Mouse (Mus musculus) midbrain, embryonic 10.5 days (tissue): ENCODE results near the gene Unc13a. TPM values are rescaled to one million over a fixed set of nuclear protein-coding genes. Genes with fewer than 3 reads are reported as not detected.
"Not testable (repeated sequence)": the region's sequence is repeated elsewhere in the genome, so short reads cannot be mapped to it uniquely, and the experiment has no call there.

ENCODE experiments used
- DNase-seq: peaks from one replicate; pipeline ENCODE4 v3.0.0-alpha.2; 2017; ENCODE audit warnings: low spot score
- H3K27ac ChIP-seq: fragments of 300-500 bp; sonication (generic); replicated peaks from 2 replicates; pipeline ENCODE4 v1.5.1; 2016; ENCODE audit warnings: mild to moderate bottlenecking
- H3K27me3 ChIP-seq: fragments of 300-500 bp; sonication (generic); 2 replicates; pipeline ENCODE4 v1.6.1; 2016; ENCODE audit warnings: low read depth, mild to moderate bottlenecking; ENCODE audit not compliant: poor library complexity, severe bottlenecking
- H3K36me3 ChIP-seq: fragments of 300-500 bp; sonication (generic); 2 replicates; pipeline ENCODE4 v1.6.1; 2016; ENCODE audit warnings: mild to moderate bottlenecking, moderate library complexity
- H3K4me1 ChIP-seq: fragments of 300-500 bp; sonication (generic); 2 replicates; pipeline ENCODE4 v1.6.1; 2016
- H3K4me3 ChIP-seq: fragments of 300-500 bp; sonication (generic); 2 replicates; pipeline ENCODE4 v1.5.1; 2016; ENCODE audit warnings: mild to moderate bottlenecking, moderate library complexity
- H3K9me3 ChIP-seq: fragments of 300-500 bp; sonication (generic); replicated peaks from 2 replicates; pipeline ENCODE4 v1.6.1; 2016; ENCODE audit warnings: mild to moderate bottlenecking
- WGBS: fragments of 180-500 bp; shearing (Covaris S2); methylation state at CpG from one replicate; pipeline ENCODE4 v1.1.7; 2016; 5-methylcytosine and 5-hydroxymethylcytosine counted together
- polyA plus RNA-seq: library from polyadenylated mRNA; unstranded; fragments of >200 nt; fragmentation: Nextera tagmentation; extraction: Ambion mirVana; gene quantifications from 2 replicates; pipeline ENCODE4 v1.2.1, GENCODE M21; 2016

Unc13a gene
- polyA plus RNA-seq, result 4.6 and 8.1 TPM in 2 replicates

DNA sequence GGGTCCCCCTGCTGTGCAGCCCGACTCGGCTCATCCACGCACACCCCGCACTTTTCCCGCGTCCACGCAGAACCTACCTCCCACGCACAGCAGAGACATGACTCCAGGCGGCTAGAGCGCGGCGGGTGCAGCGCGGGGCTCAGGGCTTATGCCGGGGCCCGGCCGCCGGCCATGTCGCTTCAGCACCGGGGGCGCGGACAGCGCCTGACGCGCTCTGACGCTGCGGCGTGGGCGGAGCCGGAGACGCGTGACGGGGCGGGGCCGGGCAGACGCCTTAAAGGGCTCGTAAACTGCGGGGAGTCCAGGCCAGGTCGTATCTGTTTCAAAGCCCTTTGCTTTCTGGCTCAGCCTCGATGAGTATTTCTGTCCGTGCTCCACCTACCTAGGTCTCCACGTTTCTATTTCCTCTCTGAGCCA lies at the start of gene Unc13a:
Gene Unc13a, minus strand, starts transcription at position 209 of the 417 bp plus-strand sequence.
- Histone ChIP-seq H3K9me3 (no peaks in the 10 kb centered on the region), H3K27me3 (peaks cover 81% of the 10 kb centered on the region), H3K4me3 (peak within 1 kb of the TSS; percentile 78), H3K27ac (peak within 1 kb of the TSS; percentile 79), H3K36me3 (no peaks in the 10 kb centered on the region), H3K4me1 (peaks cover 60% of the 10 kb centered on the region)
- DNase-seq, result peak; percentile 90
- WGBS, result under 1% methylated on average over 42 of the region's 42 CpGs

DNA sequence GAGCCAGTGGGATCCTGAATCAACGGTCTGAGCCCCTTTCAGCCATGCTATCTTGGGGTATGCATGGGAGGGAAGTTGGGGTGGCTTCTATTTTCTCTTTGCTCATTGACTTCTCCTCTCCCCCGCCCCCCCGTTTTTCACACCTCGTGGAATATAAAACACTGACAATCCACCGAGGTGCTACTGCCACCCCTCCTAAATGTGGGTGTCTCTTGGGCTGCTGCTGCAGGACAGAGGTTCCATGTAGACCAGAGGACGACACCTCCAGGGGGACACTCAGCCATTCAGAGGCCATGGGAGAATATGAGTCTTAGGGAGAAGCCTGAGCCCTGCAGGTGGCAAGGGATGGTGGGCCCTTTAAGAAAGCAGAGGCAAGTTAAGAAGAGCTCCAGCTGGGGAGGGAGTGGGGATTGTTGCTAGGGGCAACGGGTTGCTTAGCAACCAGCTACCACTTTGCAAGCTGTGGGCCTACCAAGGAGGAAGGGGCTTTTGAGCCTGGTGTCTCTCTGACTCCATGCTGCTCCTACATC lies 48.4 kb upstream of the Unc13a start:
- WGBS, result 32% methylated on average over 7 of the region's 7 CpGs
- peak overlapping the region; percentile 34 for H3K4me3 ChIP-seq
- DNase-seq, result peak; percentile 91

DNA sequence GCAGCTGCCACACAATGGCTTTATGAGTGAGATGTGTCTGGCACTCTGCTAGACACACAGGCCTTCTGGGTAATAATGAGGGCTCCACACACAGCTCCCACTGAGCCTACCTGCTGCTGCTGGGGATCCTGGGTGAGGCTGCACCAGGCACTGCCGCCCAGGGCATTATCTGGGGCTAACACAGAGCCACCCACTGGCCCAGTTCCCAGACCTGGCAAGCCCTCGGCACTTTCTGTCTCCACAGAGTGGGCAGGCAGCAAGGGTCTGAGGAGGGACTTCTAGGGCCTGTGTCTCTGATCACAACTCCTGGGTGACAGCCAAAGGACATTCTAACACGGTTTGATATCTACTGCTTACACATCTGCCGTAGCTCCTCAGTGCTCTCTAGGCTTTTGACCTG lies 47.7 kb upstream of the Unc13a start:
- Histone ChIP-seq H3K27me3 (peaks cover 13% of the 10 kb centered on the region), H3K27ac (peak overlapping the region; percentile 86), H3K36me3 (peaks cover 24% of the 10 kb centered on the region), H3K4me1 (peaks cover 60% of the 10 kb centered on the region), H3K4me3 (no peak overlapping the region), H3K9me3 (no peaks in the 10 kb centered on the region)
- 72% methylated on average over 4 of the region's 4 CpGs for WGBS
- no peak for DNase-seq

More for the DNA sequence above, 48.4 kb upstream of the Unc13a start:
- Histone ChIP-seq H3K9me3 (no peaks in the 10 kb centered on the region), H3K27me3 (peaks cover 20% of the 10 kb centered on the region), H3K27ac (peak overlapping the region; percentile 86), H3K36me3 (peaks cover 20% of the 10 kb centered on the region), H3K4me1 (peaks cover 64% of the 10 kb centered on the region)

DNA sequence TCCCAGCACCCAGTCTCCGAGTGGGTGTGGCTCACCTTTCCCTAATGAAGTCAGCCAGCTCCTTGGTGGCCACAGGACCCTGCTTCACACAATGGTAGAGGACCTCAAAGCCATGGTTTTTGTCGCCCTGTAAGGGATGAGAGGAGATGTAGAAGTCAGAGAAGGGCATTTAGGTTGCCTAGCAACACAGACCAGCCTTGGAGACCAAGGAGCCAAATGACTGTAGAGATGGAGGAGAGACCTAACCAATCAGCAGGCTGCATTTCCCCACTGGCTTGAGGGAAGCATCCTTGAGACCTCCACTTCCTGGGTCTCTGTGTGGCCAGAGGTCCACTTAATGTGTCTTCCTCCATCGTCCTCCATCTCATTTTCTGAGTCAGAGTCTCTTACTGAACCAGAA lies 46.7 kb upstream of the Unc13a start:
- WGBS, result 31% methylated on average over 3 of the region's 3 CpGs
- Histone ChIP-seq H3K27ac (no peak overlapping the region; the same call in 1 of the 2 replicates), H3K4me3 (no peak overlapping the region), H3K27me3 (peaks cover 5% of the 10 kb centered on the region; the same call in 1 of the 2 replicates), H3K36me3 (peaks cover 24% of the 10 kb centered on the region), H3K4me1 (peaks cover 59% of the 10 kb centered on the region), H3K9me3 (no peaks in the 10 kb centered on the region)
- no peak for DNase-seq

DNA sequence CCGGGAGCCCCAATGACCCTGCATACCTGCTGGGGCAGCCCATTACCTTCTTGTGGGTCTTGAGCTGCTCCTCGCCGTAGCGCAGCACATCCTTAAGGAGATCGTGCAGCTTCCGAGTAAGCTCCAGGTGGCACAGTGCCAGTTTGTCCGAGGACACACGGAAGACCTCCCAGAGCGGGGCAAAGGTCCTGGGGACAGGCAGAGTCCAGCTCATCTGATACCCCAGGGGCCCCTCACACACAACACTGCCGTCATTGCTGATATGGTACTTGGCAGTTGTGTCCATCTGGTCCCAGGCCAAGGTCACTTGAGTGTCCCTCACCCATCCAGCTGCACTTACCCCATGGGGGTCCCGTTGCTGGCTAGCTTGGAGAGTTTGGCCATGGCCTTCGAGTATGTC lies 45.5 kb upstream of the Unc13a start:
- DNase-seq, result no peak
- 92% methylated on average over 12 of the region's 12 CpGs for WGBS
- H3K9me3 ChIP-seq, result no peaks in the 10 kb centered on the region

DNA sequence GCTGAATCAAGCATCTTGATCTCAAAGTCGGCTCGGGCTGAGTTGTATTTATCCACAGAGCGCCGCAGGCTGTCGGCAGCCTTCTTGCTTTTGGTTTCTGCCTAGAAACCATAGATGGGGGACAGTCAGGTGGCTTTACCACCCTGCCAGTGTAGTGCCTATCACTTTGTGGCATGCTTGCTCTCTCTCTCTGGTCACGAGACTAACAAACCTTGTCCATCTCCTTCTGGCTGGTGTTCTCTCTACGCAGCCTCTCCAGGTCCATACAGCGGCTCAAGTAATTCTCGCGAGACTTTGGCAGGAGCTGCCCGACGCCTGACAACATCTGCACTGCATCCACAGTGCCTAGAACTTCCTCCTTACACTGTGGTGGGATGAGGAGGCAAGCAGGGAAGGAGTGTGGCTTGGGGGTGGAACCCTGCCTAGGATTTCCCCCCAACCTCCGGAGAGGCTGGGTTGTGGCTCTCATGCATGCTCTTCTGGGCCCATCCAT lies 45.0 kb upstream of the Unc13a start:
- Histone ChIP-seq H3K27ac (0 out of 2 replicates have a peak overlapping the region, but pooled peaks have one; percentile 6), H3K4me3 (no peak overlapping the region), H3K4me1 (peaks cover 46% of the 10 kb centered on the region), H3K27me3 (peaks cover under 1% of the 10 kb centered on the region; the same call in 1 of the 2 replicates), H3K36me3 (peaks cover 29% of the 10 kb centered on the region), H3K9me3 (no peaks in the 10 kb centered on the region)
- DNase-seq, result no peak
- WGBS, result 87% methylated on average over 13 of the region's 13 CpGs

More for the DNA sequence above, 45.5 kb upstream of the Unc13a start:
- no peaks in the 10 kb centered on the region; the same call in 1 of the 2 replicates for H3K27me3 ChIP-seq
- no peak overlapping the region for H3K4me3 ChIP-seq
- peaks cover 25% of the 10 kb centered on the region for H3K36me3 ChIP-seq
- H3K27ac ChIP-seq, result 0 out of 2 replicates have a peak overlapping the region, but pooled peaks have one; percentile 6
- peaks cover 51% of the 10 kb centered on the region for H3K4me1 ChIP-seq

DNA sequence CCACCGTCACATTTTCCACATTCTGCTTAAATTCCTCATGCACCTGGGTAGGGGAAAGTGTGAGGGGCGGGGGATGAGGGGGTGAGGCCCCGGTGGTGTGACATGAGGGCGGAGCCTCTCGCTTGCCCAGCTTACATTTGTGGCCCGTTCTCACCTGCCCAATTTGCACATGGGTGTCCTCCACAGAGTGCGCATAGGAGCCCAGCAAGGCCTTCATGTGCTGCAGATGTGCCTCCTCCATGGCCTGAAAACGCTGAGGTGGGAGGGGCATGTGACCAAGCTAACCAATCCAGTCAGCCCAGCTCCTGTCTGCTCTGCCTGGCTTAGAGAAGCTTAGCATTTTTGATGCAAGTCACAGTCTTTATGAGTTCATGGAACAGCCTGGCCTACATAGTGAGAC lies 44.0 kb upstream of the Unc13a start:
- no peak for DNase-seq
- WGBS, result 50% methylated on average over 8 of the region's 8 CpGs
- no peak overlapping the region for H3K4me3 ChIP-seq

DNA sequence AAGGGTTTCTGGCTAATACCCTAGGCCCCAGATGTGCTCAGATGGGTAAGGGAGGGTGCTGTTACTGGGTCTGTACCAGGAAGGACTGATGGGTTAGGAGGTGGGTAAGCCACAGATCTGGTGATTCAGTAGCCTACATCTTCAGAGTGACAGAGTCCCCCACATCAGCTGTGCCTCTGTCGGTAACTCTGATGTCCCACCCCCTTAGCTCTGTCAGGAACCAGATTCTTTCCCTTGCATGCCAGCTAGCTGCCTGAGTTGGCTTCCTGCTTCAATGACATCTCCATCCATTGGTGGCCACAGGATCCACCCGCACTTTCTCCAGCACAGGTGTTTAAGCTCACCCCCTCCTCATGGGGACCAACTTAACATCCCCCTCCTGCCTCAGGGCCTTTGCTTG lies 40.0 kb upstream of the Unc13a start:
- peaks cover 13% of the 10 kb centered on the region for H3K36me3 ChIP-seq
- WGBS, result 83% methylated on average over 2 of the region's 2 CpGs
- H3K4me3 ChIP-seq, result no peak overlapping the region
- H3K27ac ChIP-seq, result no peak overlapping the region
- H3K27me3 ChIP-seq, result peaks cover 46% of the 10 kb centered on the region
- H3K9me3 ChIP-seq, result no peaks in the 10 kb centered on the region
- peaks cover 24% of the 10 kb centered on the region for H3K4me1 ChIP-seq
- DNase-seq, result no peak

More for the DNA sequence above, 44.0 kb upstream of the Unc13a start:
- H3K36me3 ChIP-seq, result peaks cover 29% of the 10 kb centered on the region
- no peak overlapping the region for H3K27ac ChIP-seq
- H3K4me1 ChIP-seq, result peaks cover 35% of the 10 kb centered on the region
- H3K27me3 ChIP-seq, result peaks cover 11% of the 10 kb centered on the region
- no peaks in the 10 kb centered on the region for H3K9me3 ChIP-seq

DNA sequence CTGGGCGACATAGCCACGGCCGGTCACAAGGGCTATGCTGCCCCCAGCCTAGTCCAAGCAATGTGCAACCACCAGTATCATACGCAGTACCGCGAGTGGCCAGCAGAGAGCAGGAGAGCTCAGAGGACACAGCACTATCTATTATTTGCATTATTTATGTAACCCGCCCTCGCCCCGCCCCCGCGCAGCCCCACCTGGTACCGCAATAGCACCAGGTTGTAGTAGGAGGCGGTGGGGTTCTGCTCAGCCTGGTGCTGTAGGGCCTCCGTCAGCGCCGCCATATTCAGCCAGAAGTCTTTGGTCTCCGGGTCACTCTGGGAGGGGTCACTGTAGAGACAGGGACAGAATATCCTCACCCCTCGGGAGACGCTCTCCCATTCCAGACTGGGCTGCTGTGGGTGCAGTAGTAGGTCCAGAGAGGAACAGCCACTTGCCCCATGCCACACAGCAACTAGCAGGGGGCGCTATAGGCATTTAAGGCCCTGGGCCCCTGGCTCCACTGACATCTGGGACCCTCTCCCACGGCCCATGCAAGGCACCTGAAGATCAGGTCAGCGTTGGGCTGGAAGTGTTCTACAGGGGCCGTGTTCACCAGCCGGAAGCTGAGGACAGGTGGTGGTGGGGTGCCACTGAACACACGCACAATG lies 38.4 kb upstream of the Unc13a start:
- DNase-seq, result peak; percentile 86
- Histone ChIP-seq H3K4me1 (peaks cover 16% of the 10 kb centered on the region), H3K9me3 (no peaks in the 10 kb centered on the region), H3K36me3 (peaks cover 9% of the 10 kb centered on the region; the same call in 1 of the 2 replicates), H3K4me3 (peak overlapping the region; percentile 36), H3K27me3 (peaks cover 51% of the 10 kb centered on the region), H3K27ac (peak overlapping the region; percentile 6; the same call in 1 of the 2 replicates)
- 22% methylated on average over 25 of the region's 25 CpGs for WGBS

DNA sequence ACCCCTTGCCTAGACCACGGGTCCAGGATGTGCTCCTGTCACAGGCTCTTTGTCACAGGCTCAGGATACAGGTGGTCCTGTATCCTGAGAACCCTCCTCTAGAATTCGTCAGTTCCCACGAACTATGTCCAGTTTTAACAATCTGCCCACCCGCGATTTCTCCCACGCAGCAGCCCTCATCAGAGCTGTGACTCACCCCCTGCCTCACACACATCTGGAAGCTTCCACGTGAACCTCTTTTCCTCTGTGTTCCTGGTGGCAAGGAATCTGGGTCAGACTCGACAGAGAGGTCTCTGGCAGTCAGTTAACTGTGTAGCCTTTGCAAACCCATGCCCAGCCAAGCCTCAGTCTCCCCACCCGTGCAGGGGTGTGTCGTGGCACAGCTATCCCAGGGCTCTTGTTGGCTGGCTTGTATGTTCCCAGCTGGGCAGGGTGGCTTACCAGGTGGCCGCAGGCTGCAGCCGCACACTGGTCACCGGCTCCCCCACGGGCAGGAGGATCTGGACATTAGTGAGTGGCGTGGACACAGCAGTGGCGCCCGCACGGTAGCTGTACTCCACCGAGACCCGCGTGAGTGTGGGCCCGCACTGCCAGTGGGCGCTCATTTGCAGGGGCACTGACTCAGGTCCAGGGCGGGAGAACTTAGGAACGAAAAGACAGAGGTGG lies 37.7 kb upstream of the Unc13a start:
- Histone ChIP-seq H3K4me3 (peak overlapping the region; percentile 36), H3K36me3 (peaks cover 6% of the 10 kb centered on the region; the same call in 1 of the 2 replicates), H3K27me3 (peaks cover 57% of the 10 kb centered on the region), H3K27ac (no peak overlapping the region; the same call in 1 of the 2 replicates), H3K4me1 (peaks cover 16% of the 10 kb centered on the region), H3K9me3 (no peaks in the 10 kb centered on the region)
- WGBS, result 43% methylated on average over 25 of the region's 25 CpGs
- DNase-seq, result no peak

DNA sequence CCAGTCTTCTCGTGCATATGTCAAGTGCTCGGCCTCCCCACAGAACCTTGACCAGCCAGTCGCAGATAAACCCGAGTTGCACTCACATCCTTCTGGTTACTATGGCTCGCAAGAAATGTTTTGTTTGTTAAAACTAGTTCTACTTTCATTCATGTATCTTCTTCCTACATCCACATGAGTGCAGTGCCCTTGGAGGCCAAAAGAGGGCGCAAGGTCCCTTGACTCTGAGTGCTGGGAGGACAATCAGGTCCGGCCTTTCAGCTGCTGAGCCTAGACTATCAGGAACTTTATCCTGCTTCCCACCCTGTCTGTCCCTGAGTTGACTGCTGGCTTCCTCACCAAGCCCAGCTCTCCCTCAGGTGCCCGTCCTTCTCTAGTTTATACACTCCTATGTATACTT lies 36.3 kb upstream of the Unc13a start:
- Histone ChIP-seq H3K9me3 (no peaks in the 10 kb centered on the region), H3K4me1 (peaks cover 16% of the 10 kb centered on the region), H3K27ac (no peak overlapping the region), H3K4me3 (no peak overlapping the region), H3K36me3 (peaks cover 6% of the 10 kb centered on the region; the same call in 1 of the 2 replicates), H3K27me3 (peaks cover 71% of the 10 kb centered on the region)
- 34% methylated on average over 8 of the region's 8 CpGs for WGBS
- peak; percentile 57 for DNase-seq

DNA sequence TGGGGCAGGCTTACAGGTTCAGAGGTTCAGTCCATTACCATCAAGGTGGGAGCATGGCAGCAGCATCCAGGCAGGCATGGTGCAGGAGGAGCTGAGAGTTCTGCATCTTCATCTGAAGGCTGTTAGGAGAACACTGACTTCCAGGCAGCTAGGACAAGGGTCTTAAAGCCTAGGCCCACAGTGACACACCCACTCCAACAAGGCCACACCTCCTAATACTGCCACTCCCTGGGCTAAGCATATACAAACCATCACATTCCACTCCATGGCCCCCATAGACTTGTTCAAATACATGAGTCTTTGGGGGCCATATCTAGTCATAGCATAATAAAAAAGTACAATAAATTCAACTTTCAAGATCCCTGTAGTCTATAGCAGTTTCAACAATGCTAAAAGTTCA lies 31.8 kb upstream of the Unc13a start:
- not testable (repeated sequence) for H3K27ac ChIP-seq, H3K4me1 ChIP-seq, H3K4me3 ChIP-seq, H3K9me3 ChIP-seq, H3K36me3 ChIP-seq, DNase-seq
- peaks cover 85% of the 10 kb centered on the region for H3K27me3 ChIP-seq
